Mouse (Mus musculus) lung, postnatal 0 days (tissue): ENCODE measurements around the gene Ppp1r21.

Experiments
- CTCF ChIP-seq: IDR thresholded peaks from 2 replicates; pipeline ENCODE4 v1.5.1; 2016; ENCODE audit warnings: antibody characterized with exemption, mild to moderate bottlenecking
- EP300 ChIP-seq: IDR thresholded peaks from 2 replicates; pipeline ENCODE4 v1.6.1; 2016; ENCODE audit warnings: antibody characterized with exemption, mild to moderate bottlenecking, control low read depth

- TF ChIP-seq CTCF: peak; percentile 59
- peak; percentile 96 for TF ChIP-seq EP300
Observed at GRCm38 (mm10) chr17:88629931-88630553, 100.1 kb downstream of the Ppp1r21 start.
